Mouse (Mus musculus): ENCODE measurements at regions not wholly inside any gene's neighbourhood (a gene's known extent, or its start where the extent isn't known, plus 50 kb on each side); places are given as distances from the start of the nearest gene placed in this dataset.

- TF ChIP-seq POLR2A (IDR thresholded peaks at IDR 0.05; ENCODE audit: borderline replicate concordance, insufficient read depth, low read length), result no peak
- TF ChIP-seq CTCF (IDR thresholded peaks at IDR 0.05; ENCODE audit: borderline replicate concordance, insufficient read depth, low read depth, low read length), result no peak
Observed at GRCm38 (mm10) chr17:64897473-64897872, 61.6 kb upstream of the 4930583I09Rik start.

Data from cerebellum, adult 2 months (tissue).